Mouse (Mus musculus) brain, embryonic 14.5 days (tissue): ENCODE results near the gene Gm11116. TPM values are rescaled to one million over a fixed set of nuclear protein-coding genes. Genes with fewer than 3 reads are reported as not detected.
"Not testable (repeated sequence)": the region's sequence is repeated elsewhere in the genome, so short reads cannot be mapped to it uniquely, and the experiment has no call there.

Experiments
- DNase-seq: peaks from one replicate; pipeline ENCODE4 v3.0.0-alpha.2; 2011; ENCODE audit warnings: low read depth
- CTCF ChIP-seq: fragments of 200-500 bp; IDR thresholded peaks from 2 replicates; pipeline ENCODE4 v1.5.1; 2012; ENCODE audit warnings: inconsistent platforms, mild to moderate bottlenecking, moderate library complexity, borderline replicate concordance; ENCODE audit not compliant: insufficient read depth, insufficient read length; ENCODE audit errors: extremely low read depth
- POLR2A ChIP-seq: fragments of 200-500 bp; IDR thresholded peaks from 2 replicates; pipeline ENCODE4 v1.6.1; 2012; ENCODE audit warnings: mild to moderate bottlenecking, inconsistent platforms, borderline replicate concordance; ENCODE audit not compliant: poor library complexity, insufficient read depth, insufficient read length, severe bottlenecking; ENCODE audit errors: extremely low read depth
- polyA plus RNA-seq: library from polyadenylated mRNA; depleted of rRNA; stranded (reverse); fragments of >200 nt; gene quantifications from 2 replicates; pipeline ENCODE4 v1.2.3, GENCODE M21; 2012; rRNA removed

Gene Gm11116
- polyA plus RNA-seq: not detected in 2 replicates

- DNase-seq: no peak
- TF ChIP-seq POLR2A (no peak), CTCF (no peak)
Observed at GRCm38 (mm10) chr5:88111430-88111829, at the start of gene Gm11116. TSS of gene Gm11116 (minus strand) at chr5:88111530.

- no peak for DNase-seq
- TF ChIP-seq POLR2A (no peak), CTCF (no peak)
Observed at GRCm38 (mm10) chr5:88153999-88154398, 42.7 kb upstream of the Gm11116 start, which contains the start of gene Gm11115. TSS of gene Gm11115 (minus strand) at chr5:88154099.

GRCm38 (mm10) chr5:88086256-88086655 is 25.1 kb downstream of the Gm11116 start, which contains the start of gene Smr2:
TSS of gene Smr2 (plus strand) at chr5:88086556.
- not testable (repeated sequence) for DNase-seq

Other genes with a start within 250 kb of the Gm11116 start
- gene Odam, start 226.5 kb downstream of the Gm11116 start, polyA plus RNA-seq: not detected in 2 replicates
- not detected in 2 replicates for gene Csn3, start 186.0 kb downstream of the Gm11116 start, polyA plus RNA-seq
- gene 2310003L06Rik, start 142.1 kb downstream of the Gm11116 start, polyA plus RNA-seq: not detected in 2 replicates
- gene Gm28434, start 142.0 kb downstream of the Gm11116 start, polyA plus RNA-seq: not detected in 2 replicates
- not detected in 2 replicates for gene Cabs1, start 132.1 kb downstream of the Gm11116 start, polyA plus RNA-seq
- not detected in 2 replicates for gene Smr3a, start 109.0 kb downstream of the Gm11116 start, polyA plus RNA-seq
- not detected in 2 replicates for gene Smr2, start 25.0 kb downstream of the Gm11116 start, polyA plus RNA-seq
- gene Gm11115, start 42.6 kb upstream of the Gm11116 start, polyA plus RNA-seq: not detected in 2 replicates
- not detected in 2 replicates for gene Gm7714, start 157.4 kb upstream of the Gm11116 start, polyA plus RNA-seq
- not detected in 2 replicates for gene Prol1, start 205.8 kb upstream of the Gm11116 start, polyA plus RNA-seq